Mouse (Mus musculus) C2C12 (cell line): ENCODE measurements at regions not wholly inside any gene's neighbourhood (a gene's known extent, or its start where the extent isn't known, plus 50 kb on each side); places are given as distances from the start of the nearest gene placed in this dataset.

Source experiments
- H3K27me3 ChIP-seq: one replicate; pipeline ENCODE4 v1.6.1; 2011; ENCODE audit not compliant: control insufficient read depth, insufficient read depth, insufficient read length
- H3K36me3 ChIP-seq: one replicate; pipeline ENCODE4 v1.6.1; 2011; ENCODE audit not compliant: control insufficient read depth, insufficient read depth
- H3K4me3 ChIP-seq: one replicate; pipeline ENCODE4 v1.5.1; 2011; ENCODE audit warnings: mild to moderate bottlenecking, control low read depth; ENCODE audit not compliant: poor library complexity, insufficient read depth, severe bottlenecking
- H3K79me2 ChIP-seq: one replicate; pipeline ENCODE4 v1.6.1; 2011; ENCODE audit not compliant: control insufficient read depth, insufficient read depth
- H3K79me3 ChIP-seq: one replicate; pipeline ENCODE4 v1.6.1; 2011; ENCODE audit warnings: low read depth, control low read depth
- H3ac ChIP-seq: one replicate; pipeline ENCODE3; 2011; ENCODE audit warnings: low read depth; ENCODE audit not compliant: control insufficient read depth, insufficient read length
- CEBPB ChIP-seq: IDR thresholded peaks from one replicate; pipeline ENCODE4 v1.6.1; 2011; ENCODE audit warnings: low read depth, mild to moderate bottlenecking, control low read depth, moderate library complexity
- CTCF ChIP-seq: IDR thresholded peaks from one replicate; pipeline ENCODE4 v1.5.1; 2011; ENCODE audit not compliant: control insufficient read depth, insufficient read depth, insufficient read length
- FOSL1 ChIP-seq: IDR thresholded peaks from one replicate; pipeline ENCODE4 v1.8.0; 2011; ENCODE audit warnings: mild to moderate bottlenecking, low read length; ENCODE audit not compliant: poor library complexity, insufficient read depth, severe bottlenecking
- MAX ChIP-seq: IDR thresholded peaks from one replicate; pipeline ENCODE4 v1.6.1; 2011; ENCODE audit warnings: mild to moderate bottlenecking, control low read depth
- MYOD1 ChIP-seq: IDR thresholded peaks from one replicate; pipeline ENCODE4 v1.6.1; 2011; ENCODE audit warnings: low read depth; ENCODE audit not compliant: control insufficient read depth, insufficient read length
- MYOG ChIP-seq: IDR thresholded peaks from one replicate; pipeline ENCODE4 v1.6.1; 2011; ENCODE audit not compliant: control insufficient read depth, insufficient read length; ENCODE audit errors: extremely low read depth
- USF1 ChIP-seq: IDR thresholded peaks from one replicate; pipeline ENCODE4 v1.6.1; 2011; ENCODE audit warnings: low read depth, mild to moderate bottlenecking, control low read depth, moderate library complexity

DNA sequence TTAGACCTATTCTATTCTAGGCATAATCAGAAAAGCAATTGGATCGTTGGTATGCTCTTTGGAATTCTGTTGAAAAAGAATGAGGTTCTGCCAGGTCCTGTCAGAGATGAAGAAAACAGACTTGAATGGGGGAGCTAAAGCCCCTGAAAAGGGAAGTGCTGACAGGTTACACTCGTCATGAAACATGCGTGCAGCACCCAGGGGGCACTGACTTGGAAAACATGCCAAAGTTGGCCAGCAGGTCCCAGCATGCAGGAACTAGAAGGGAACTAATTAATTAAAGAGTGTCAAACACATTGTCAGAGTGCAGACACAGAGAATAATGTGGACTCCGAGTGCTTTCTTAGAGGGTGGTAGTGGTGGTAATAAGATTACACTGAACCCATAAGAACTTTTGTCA, 346.2 kb upstream of the Smarca2 start:
- H3K4me3 ChIP-seq = no peak overlapping the region
- no peaks in the 10 kb centered on the region for H3K79me3 ChIP-seq
- H3K79me2 ChIP-seq = no peaks in the 10 kb centered on the region
- H3K27me3 ChIP-seq = no peaks in the 10 kb centered on the region
- H3K36me3 ChIP-seq = no peaks in the 10 kb centered on the region
- H3ac ChIP-seq = no peak overlapping the region
- TF ChIP-seq MYOG (no peak), CTCF (no peak), USF1 (no peak), FOSL1 (no peak), MYOD1 (no peak), MAX (no peak), CEBPB (no peak)

DNA sequence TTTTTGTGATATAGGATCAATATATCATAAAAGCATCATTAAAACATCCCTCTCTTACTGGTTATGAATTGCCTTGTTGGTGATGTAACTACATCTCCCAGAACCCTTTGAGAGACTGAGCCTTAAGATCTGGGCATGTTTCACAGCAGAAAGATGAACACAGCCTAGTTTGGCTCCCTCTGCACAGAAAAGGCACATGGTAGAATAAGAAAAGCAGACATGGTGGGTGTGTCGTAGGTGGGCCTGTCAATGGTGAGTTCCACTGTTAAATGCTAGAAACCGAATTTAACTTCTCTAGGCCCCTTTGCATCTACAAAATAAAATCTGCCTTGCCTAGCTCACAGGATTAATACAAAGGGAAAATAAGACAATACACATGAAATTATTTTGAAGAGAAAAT, 343.3 kb upstream of the Smarca2 start:
- H3K4me3 ChIP-seq = no peak overlapping the region
- H3K79me2 ChIP-seq = no peaks in the 10 kb centered on the region
- H3ac ChIP-seq = no peak overlapping the region
- no peaks in the 10 kb centered on the region for H3K79me3 ChIP-seq
- no peaks in the 10 kb centered on the region for H3K36me3 ChIP-seq
- H3K27me3 ChIP-seq = no peaks in the 10 kb centered on the region
- TF ChIP-seq MAX (no peak), CTCF (no peak)

- Histone ChIP-seq H3ac (no peak overlapping the region), H3K27me3 (no peaks in the 10 kb centered on the region), H3K79me3 (no peaks in the 10 kb centered on the region), H3K36me3 (no peaks in the 10 kb centered on the region), H3K79me2 (no peaks in the 10 kb centered on the region), H3K4me3 (no peak overlapping the region)
- TF ChIP-seq MYOG (no peak), USF1 (no peak), FOSL1 (no peak), CTCF (no peak), MYOD1 (no peak), MAX (no peak), CEBPB (no peak)
Measured at GRCm38 (mm10) chr19:26296360-26296759, 308.5 kb upstream of the Smarca2 start.

GRCm38 (mm10) chr19:26308477-26309135, 296.2 kb upstream of the Smarca2 start:
- Histone ChIP-seq H3K36me3 (no peaks in the 10 kb centered on the region), H3K79me2 (no peaks in the 10 kb centered on the region), H3ac (no peak overlapping the region), H3K4me3 (no peak overlapping the region), H3K79me3 (no peaks in the 10 kb centered on the region), H3K27me3 (no peaks in the 10 kb centered on the region)
- no peak for TF ChIP-seq FOSL1
- TF ChIP-seq MAX = no peak
- no peak for TF ChIP-seq CTCF
- TF ChIP-seq MYOD1 = no peak
- no peak for TF ChIP-seq CEBPB
- TF ChIP-seq USF1 = no peak
- TF ChIP-seq MYOG = no peak

DNA sequence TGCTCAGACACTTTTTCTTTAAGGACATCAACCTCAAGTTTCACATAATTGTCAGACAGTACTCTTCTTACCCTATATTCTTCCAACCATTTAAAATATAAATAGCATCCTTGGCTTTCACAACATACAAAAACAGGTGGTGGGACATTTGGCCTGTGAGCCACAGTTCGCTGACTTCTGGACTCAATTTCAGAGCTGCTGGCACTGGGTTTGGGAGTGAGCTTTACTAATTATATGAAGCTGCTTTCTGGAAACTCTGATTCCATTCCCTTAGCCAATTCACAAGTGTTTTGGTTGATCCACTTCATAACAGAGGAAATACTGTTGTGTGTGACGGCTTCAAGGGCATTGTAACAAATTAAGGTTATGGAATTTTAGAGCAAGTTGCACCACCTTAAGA, 285.9 kb upstream of the Smarca2 start:
- no peaks in the 10 kb centered on the region for H3K79me2 ChIP-seq
- H3K79me3 ChIP-seq = no peaks in the 10 kb centered on the region
- H3K4me3 ChIP-seq = no peak overlapping the region
- H3K27me3 ChIP-seq = no peaks in the 10 kb centered on the region
- no peak for TF ChIP-seq USF1
- no peak for TF ChIP-seq FOSL1
- no peak for TF ChIP-seq CEBPB
- TF ChIP-seq MYOG = no peak
- no peak for TF ChIP-seq CTCF
- no peak for TF ChIP-seq MAX
- no peak for TF ChIP-seq MYOD1
- no peak overlapping the region for H3ac ChIP-seq
- no peaks in the 10 kb centered on the region for H3K36me3 ChIP-seq

GRCm38 (mm10) chr19:26323682-26324081, 281.2 kb upstream of the Smarca2 start:
- H3K27me3 ChIP-seq = no peaks in the 10 kb centered on the region
- no peaks in the 10 kb centered on the region for H3K79me2 ChIP-seq
- no peak for TF ChIP-seq MYOD1
- TF ChIP-seq MAX = no peak
- TF ChIP-seq CTCF = no peak
- TF ChIP-seq FOSL1 = no peak
- TF ChIP-seq USF1 = no peak
- TF ChIP-seq CEBPB = no peak
- TF ChIP-seq MYOG = no peak
- H3K79me3 ChIP-seq = no peaks in the 10 kb centered on the region
- H3ac ChIP-seq = no peak overlapping the region
- no peak overlapping the region for H3K4me3 ChIP-seq
- H3K36me3 ChIP-seq = no peaks in the 10 kb centered on the region
